Mouse (Mus musculus): ENCODE measurements at regions not wholly inside any gene's neighbourhood (a gene's known extent, or its start where the extent isn't known, plus 50 kb on each side); places are given as distances from the start of the nearest gene placed in this dataset.

DNA sequence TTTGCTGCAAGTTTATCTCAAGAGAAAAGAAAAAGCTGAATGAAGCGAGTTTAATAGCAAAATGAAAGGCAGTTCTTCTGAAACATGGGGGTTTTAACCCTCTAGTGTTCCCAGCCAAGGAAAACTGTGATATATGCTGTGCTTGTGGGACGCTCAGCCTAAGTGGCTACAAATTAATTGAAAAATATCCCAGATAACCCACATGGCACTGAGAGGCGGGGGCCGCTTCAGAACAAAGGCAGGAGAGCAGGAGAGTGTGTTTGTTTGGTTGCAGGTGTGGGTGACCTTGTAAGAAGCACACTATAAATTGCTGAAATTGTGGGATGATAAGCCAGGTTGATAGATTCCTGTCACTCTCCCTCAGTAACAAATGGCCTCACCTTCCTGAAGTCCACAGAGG is 154.7 kb upstream of the Mpped2 start:
- no peak for DNase-seq (ENCODE audit: low spot score)

- no peak for DNase-seq (ENCODE audit: low spot score)
Observed at GRCm38 (mm10) chr2:106540176-106540575, 152.9 kb upstream of the Mpped2 start.

GRCm38 (mm10) chr2:106547117-106547516 is 146.0 kb upstream of the Mpped2 start:
- no peak for DNase-seq (ENCODE audit: low spot score)

- no peak for DNase-seq (ENCODE audit: low spot score)
Observed at GRCm38 (mm10) chr2:106553666-106554065, 139.4 kb upstream of the Mpped2 start.

- no peak for DNase-seq (ENCODE audit: low spot score)
Observed at GRCm38 (mm10) chr2:106561571-106562090, 131.4 kb upstream of the Mpped2 start.

DNA sequence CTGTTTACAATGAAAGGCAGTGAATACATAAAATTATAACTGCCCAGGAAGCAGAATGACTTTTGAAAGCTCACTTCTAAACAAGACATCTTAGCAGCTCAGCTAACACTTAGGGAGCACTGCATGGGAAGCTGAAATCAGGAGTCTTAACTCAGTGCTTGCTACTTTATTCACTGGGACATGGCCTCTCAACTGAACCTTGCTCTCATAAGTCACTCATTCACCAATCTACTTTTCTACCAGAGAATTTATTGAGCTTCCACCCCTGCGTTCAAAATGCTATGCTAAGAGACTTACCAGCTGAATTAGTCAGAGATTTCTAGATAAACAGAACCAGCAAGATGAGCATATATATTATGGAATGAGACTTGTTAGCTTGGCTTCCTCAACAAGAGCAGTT is 122.8 kb upstream of the Mpped2 start:
- DNase-seq (ENCODE audit: low spot score): no peak

- DNase-seq (ENCODE audit: low spot score): no peak
Observed at GRCm38 (mm10) chr2:106571346-106571745, 121.7 kb upstream of the Mpped2 start.

DNA sequence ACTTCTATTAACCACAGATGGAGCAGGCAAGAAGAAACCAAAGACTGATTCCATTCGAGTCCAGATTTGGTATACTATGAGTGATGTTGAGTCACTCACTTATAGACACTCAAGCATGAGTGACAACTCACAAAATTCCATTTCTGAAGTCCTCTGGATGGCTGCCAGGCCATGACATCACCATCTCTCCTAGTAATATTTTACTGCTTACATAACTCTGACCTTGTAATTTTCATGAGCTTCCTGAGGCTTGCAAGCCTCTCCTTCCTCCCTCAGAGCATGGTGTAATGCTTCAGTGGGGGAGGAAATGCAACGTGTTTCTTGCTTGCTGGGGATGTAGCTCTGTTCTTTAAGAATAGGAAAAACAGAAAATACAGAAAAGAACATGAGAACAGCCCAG is 121.2 kb upstream of the Mpped2 start:
- no peak for DNase-seq (ENCODE audit: low spot score)

GRCm38 (mm10) chr2:106576746-106577323 is 116.2 kb upstream of the Mpped2 start:
- no peak for DNase-seq (ENCODE audit: low spot score)

DNA sequence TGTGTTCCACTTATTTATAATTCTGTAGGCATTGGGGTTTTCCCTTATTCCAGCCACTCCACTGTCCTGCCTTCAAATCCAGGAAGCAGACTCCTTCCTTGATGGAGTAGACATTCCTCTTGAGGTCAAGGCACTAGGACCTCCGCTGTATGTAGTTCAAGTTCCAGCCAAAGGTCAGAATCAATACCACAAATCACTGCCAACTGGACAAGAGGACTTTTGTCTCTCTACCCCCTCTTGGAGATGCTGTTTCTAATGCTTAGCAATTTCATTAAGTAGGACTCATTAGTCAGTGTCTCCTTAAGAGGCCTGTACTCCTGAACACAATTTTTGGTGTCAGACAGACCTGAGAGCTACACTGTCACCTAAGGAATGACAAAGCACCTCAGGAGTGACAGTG is 115.0 kb upstream of the Mpped2 start:
- DNase-seq (ENCODE audit: low spot score): no peak

GRCm38 (mm10) chr2:106580663-106581062 is 112.4 kb upstream of the Mpped2 start:
- DNase-seq (ENCODE audit: low spot score): no peak

DNA sequence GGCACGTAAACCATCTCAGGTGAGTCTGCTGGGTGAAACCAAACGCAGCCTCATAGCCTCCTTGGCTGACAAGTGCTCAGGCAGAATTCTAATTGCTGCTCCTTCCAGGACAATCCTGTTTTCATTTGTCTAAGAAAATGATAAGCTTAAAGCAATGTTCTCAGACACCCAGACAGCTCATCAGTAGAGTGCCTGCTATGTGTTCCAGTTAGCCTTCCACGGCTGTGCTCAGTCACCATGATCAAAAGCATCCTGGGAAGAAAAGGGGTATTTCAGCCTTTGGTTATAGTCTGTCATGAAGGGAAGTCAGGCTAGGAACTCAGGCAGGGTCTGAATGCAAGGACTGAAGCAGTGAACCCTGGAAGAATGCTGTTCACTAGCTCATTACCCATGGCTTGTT is 71.8 kb upstream of the Mpped2 start:
- no peak for DNase-seq (ENCODE audit: low spot score)

- DNase-seq (ENCODE audit: low spot score): no peak
Observed at GRCm38 (mm10) chr2:106622326-106622725, 70.7 kb upstream of the Mpped2 start.

GRCm38 (mm10) chr2:106623680-106624079 is 69.4 kb upstream of the Mpped2 start:
- no peak for DNase-seq (ENCODE audit: low spot score)

DNA sequence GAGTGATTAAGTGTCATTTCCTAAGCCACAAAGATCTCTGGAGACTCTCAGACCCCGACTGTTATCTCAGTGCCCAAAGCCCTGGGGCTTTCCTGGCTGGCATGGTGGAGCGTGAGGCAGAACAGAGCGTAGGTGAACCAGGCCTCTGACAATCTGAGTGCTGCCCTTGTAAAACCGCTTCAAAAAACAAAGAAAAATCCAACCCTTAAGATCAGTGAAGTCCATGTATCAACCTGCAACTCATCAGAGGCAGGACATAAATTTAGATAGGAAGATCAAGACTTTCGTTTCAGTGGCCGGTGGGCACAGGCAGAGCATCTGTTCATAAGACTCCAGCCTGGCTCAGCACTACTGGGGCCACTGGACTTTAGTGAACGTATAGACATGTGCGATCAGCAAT is 61.1 kb upstream of the Mpped2 start:
- no peak for DNase-seq (ENCODE audit: low spot score)

Measured in retina, embryonic 14.5 days (tissue).